Mouse (Mus musculus): ENCODE data around the gene Gpr25.

GRCm38 (mm10) chr1:136266127-136266526 is 5.5 kb upstream of the Gpr25 start:
- TF ChIP-seq CTCF (IDR thresholded peaks at IDR 0.05; ENCODE audit: extremely low read depth, insufficient read length, insufficient replicate concordance, low read depth, low read length): no peak
- no peak for TF ChIP-seq POLR2A (IDR thresholded peaks at IDR 0.05; ENCODE audit: low read depth, low read length)
